Mouse (Mus musculus): ENCODE results near the gene Pskh1. TPM values are rescaled to one million over a fixed set of nuclear protein-coding genes. Genes with fewer than 3 reads are reported as not detected.

Gene Pskh1
- polyA plus RNA-seq, 2 experiments, result 6.2 to 9.8 TPM

DNA sequence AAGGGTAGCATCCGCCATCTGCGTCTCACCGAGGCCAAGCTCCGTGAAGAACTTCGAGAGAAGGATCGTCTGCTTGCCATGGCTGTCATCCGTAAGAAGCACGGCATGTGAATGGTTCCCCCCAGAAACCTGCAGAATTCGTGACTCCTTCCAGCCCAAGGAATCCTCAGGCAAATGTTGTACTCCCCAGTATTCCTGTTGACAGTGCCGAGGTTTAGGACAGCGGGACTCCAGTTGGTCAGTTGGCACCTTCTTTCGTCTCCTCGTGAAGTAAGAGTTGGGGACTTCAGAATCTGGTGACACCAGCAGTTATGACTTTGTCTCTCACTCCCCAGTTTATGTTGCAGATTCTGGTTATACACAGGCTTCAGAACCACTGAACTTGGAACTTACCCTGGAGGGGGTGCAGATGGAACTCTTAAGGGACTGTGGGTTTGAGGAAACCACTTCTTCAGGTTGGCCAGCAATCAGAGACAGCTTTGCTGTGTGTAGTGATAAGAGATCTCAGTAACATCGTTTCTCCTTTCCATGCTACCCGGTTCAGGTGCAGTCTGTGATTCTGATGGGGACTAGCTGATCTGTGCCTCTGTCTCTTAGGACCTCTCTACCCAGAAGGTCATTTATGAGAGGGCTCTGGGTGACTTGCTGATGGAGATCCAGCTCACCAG, 43.9 kb upstream of the Pskh1 start:
- TF ChIP-seq CTCF (IDR thresholded peaks at IDR 0.05; ENCODE audit: low read depth) (no peak), EP300 (IDR thresholded peaks at IDR 0.05; ENCODE audit: low read depth) (no peak)
- Histone ChIP-seq H3K4me1 (replicated peaks; ENCODE audit: control insufficient read depth in 2 of 2, insufficient read depth in 2 of 2, low read length in 1 of 2) (peaks cover 34 to 37% of the 10 kb centered on the region in 2 experiments), H3K27ac (peak overlapping the region; percentile 71), H3K36me3 (replicated peaks; ENCODE audit: control insufficient read depth, insufficient read depth, low read depth) (no peaks in the 10 kb centered on the region; the same call in 1 of the 2 replicates), H3K9ac (replicated peaks) (peak overlapping the region; percentile 85), H3K27me3 (ENCODE audit: control insufficient read depth, insufficient read depth, low read length) (no peaks in the 10 kb centered on the region), H3K4me2 (ENCODE audit: low read depth) (peak overlapping the region; percentile 99), H3K4me3 (ENCODE audit: insufficient read depth in 1 of 2, low read depth in 2 of 2, low read length in 2 of 2) (peak overlapping the region; percentile 70 to 72), H3K9me3 (ENCODE audit: control insufficient read depth, low read length) (no peaks in the 10 kb centered on the region)
- DNase-seq (ENCODE audit: low read depth in 3 of 3, low spot score in 3 of 3), result no peak
- WGBS (ENCODE audit: insufficient replicate concordance), result 15% methylated on average over 15 of the region's 15 CpGs
- ATAC-seq (ENCODE audit: insufficient read depth), result no peak

DNA sequence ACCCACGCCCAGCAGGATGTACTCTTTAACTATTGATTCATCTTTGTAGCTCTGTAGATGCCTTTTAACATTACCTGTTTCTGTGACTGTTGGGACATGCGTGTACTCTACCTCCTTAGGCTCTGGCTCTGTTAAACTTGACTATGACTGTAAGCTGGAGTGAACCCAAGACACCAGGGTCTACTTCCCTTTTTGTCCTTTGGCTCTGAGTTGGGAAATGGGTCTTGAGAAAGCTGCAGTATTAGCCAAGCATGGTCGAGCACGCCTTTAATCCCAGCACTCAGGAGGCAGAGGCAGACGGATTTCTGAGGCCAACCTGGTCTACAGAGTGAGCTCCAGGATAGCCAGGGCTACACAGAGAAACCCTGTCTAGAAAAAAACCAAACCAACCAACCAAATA, 41.7 kb upstream of the Pskh1 start:
- H3K9me3 ChIP-seq (ENCODE audit: control insufficient read depth, low read length), result no peaks in the 10 kb centered on the region
- DNase-seq (ENCODE audit: low read depth in 3 of 3, low spot score in 3 of 3), result no peak
- H3K27me3 ChIP-seq (ENCODE audit: control insufficient read depth, insufficient read depth, low read length), result no peaks in the 10 kb centered on the region
- no peak for ATAC-seq (ENCODE audit: insufficient read depth)
- no peak overlapping the region for H3K4me3 ChIP-seq (ENCODE audit: insufficient read depth in 1 of 2, low read depth in 2 of 2, low read length in 2 of 2)
- H3K4me1 ChIP-seq (replicated peaks; ENCODE audit: control insufficient read depth in 2 of 2, insufficient read depth in 2 of 2, low read length in 1 of 2), result peaks cover 34 to 46% of the 10 kb centered on the region in 2 experiments
- no peak overlapping the region for H3K9ac ChIP-seq (replicated peaks)
- H3K27ac ChIP-seq, result peak overlapping the region; percentile 76
- H3K36me3 ChIP-seq (replicated peaks; ENCODE audit: control insufficient read depth, insufficient read depth, low read depth), result no peaks in the 10 kb centered on the region; the same call in 1 of the 2 replicates
- 61% methylated on average over 5 of the region's 5 CpGs for WGBS (ENCODE audit: insufficient replicate concordance)
- no peak for TF ChIP-seq CTCF (IDR thresholded peaks at IDR 0.05; ENCODE audit: low read depth)
- TF ChIP-seq EP300 (IDR thresholded peaks at IDR 0.05; ENCODE audit: low read depth), result no peak
- H3K4me2 ChIP-seq (ENCODE audit: low read depth), result peak overlapping the region; percentile 99

DNA sequence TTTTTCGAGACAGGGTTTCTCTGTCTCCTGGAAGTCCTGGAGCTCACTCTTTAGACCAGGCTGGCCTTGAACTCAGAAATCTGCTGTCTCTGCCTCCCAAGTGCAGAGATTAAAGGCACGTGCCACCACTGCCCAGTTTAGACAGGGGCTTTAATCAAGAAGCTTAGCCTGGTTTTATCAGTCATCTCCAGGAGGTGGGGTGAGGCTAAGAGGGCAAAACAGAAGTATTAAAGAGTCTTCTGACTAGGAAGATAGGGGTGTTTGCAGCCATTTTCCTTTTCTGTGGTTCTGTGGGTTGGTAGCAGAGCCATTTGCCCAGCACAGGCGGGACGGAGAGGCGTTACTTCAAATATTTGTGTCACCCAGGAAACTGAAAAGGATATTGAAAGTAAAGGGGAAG, 40.9 kb upstream of the Pskh1 start:
- Histone ChIP-seq H3K4me2 (ENCODE audit: low read depth) (peak overlapping the region; percentile 99), H3K9me3 (ENCODE audit: control insufficient read depth, low read length) (no peaks in the 10 kb centered on the region), H3K27me3 (ENCODE audit: control insufficient read depth, insufficient read depth, low read length) (no peaks in the 10 kb centered on the region), H3K9ac (replicated peaks) (peak overlapping the region; percentile 76), H3K36me3 (replicated peaks; ENCODE audit: control insufficient read depth, insufficient read depth, low read depth) (no peaks in the 10 kb centered on the region; the same call in 1 of the 2 replicates), H3K4me3 (ENCODE audit: insufficient read depth in 1 of 2, low read depth in 2 of 2, low read length in 2 of 2) (peak overlapping the region; percentile 58 to 94; a peak in 3 of 4 replicates), H3K27ac (peak overlapping the region; percentile 76), H3K4me1 (replicated peaks; ENCODE audit: control insufficient read depth in 2 of 2, insufficient read depth in 2 of 2, low read length in 1 of 2) (peaks cover 34 to 46% of the 10 kb centered on the region in 2 experiments)
- TF ChIP-seq CTCF (IDR thresholded peaks at IDR 0.05; ENCODE audit: low read depth), result no peak
- TF ChIP-seq EP300 (IDR thresholded peaks at IDR 0.05; ENCODE audit: low read depth), result peak; percentile 86
- DNase-seq (ENCODE audit: low read depth in 3 of 3, low spot score in 3 of 3) (peak; percentile 79 to 83 (median 81)), ATAC-seq (ENCODE audit: insufficient read depth) (peak; percentile 2; the same call in 1 of the 2 replicates)
- 17% methylated on average over 5 of the region's 5 CpGs for WGBS (ENCODE audit: insufficient replicate concordance)

DNA sequence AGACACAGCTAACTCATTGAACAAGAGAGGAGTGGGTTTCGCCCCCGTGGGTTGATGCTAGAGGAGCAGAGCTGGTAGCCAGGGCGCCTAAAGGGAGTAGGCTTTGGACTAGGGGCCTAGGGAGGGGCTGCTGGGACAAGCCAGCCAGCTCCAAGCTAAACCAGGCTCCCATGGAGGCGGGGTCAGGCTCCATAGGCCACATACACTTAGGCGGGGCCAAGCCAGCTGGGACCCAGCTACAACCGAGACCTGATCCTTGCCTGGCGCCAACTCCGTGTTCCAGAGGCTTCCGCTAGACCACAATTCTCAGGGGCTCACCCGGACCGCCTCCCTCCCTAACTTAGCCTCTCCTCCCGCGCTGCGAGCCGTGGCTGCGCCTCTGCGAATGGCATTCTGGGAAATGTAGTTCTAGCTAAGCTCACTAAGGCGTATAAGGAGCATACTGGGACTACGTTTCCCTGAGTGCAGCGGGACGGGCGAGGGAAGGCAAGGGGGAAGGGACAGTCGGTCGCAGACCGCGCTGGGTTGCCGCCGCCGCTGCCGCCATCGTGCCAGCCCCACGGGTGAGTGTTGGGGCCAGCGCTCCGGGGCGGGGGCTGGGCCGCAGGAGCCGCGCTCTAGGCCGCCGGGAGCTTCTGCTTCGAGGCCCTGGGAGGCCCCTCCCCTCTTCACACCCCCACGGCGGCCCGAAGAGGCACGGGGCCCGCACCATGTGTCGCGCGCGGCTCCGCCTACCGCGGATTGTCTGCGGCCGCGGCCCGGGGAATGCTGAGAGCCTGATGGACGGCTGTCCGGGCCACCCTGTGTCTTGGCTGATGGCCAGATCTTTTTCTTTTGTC, 39.9 kb upstream of the Pskh1 start, which contains the start of gene Nutf2:
Gene Nutf2, plus strand, starts transcription at position 438 of the 839 bp plus-strand sequence.
- WGBS (ENCODE audit: insufficient replicate concordance), result under 1% methylated on average over 54 of the region's 59 CpGs
- Histone ChIP-seq H3K4me1 (replicated peaks; ENCODE audit: control insufficient read depth in 2 of 2, insufficient read depth in 2 of 2, low read length in 1 of 2) (peaks cover 34 to 46% of the 10 kb centered on the region in 2 experiments), H3K27ac (peak within 1 kb of the TSS; percentile 76), H3K27me3 (ENCODE audit: control insufficient read depth, insufficient read depth, low read length) (no peaks in the 10 kb centered on the region), H3K9ac (replicated peaks) (peak within 1 kb of the TSS; percentile 94), H3K4me2 (ENCODE audit: low read depth) (peak within 1 kb of the TSS; percentile 99), H3K36me3 (replicated peaks; ENCODE audit: control insufficient read depth, insufficient read depth, low read depth) (peaks cover 5% of the 10 kb centered on the region), H3K9me3 (ENCODE audit: control insufficient read depth, low read length) (no peaks in the 10 kb centered on the region), H3K4me3 (ENCODE audit: insufficient read depth in 1 of 2, low read depth in 2 of 2, low read length in 2 of 2) (peak within 1 kb of the TSS; percentile 94 to 97)
- no peak for TF ChIP-seq CTCF (IDR thresholded peaks at IDR 0.05; ENCODE audit: low read depth)
- TF ChIP-seq EP300 (IDR thresholded peaks at IDR 0.05; ENCODE audit: low read depth), result peak; percentile 35; the same call in 1 of the 2 replicates
- DNase-seq (ENCODE audit: low read depth in 3 of 3, low spot score in 3 of 3) (peak; percentile 98 to 99 (median 98)), ATAC-seq (ENCODE audit: insufficient read depth) (peak; percentile 94)

All from liver, embryonic 14.5 days (tissue).